In genomic region chr7:117412405-117412804, GRCm38 (mm10) we compare ENCODE assay signal across 9 mouse cellular contexts. TPM values are rescaled to one million over a fixed set of nuclear protein-coding genes. Genes with fewer than 3 reads are reported as not detected.
A peak's percentile ranks its signal among the peaks of the same experiment; 100 is the strongest.
DNase-seq lines count a peak whose midpoint lies in the region; ATAC-seq and TF ChIP-seq lines count a peak whose summit lies in the region.
"Had no signal": no experiment of that assay in that cellular context is flagged by ENCODE, and none has a peak within 500 bp of the region (broad histone marks: within the 10 kb centered on the region; RNA-seq: fewer than 3 reads in every experiment).

No protein-coding gene starts in this region.

- TF ChIP-seq CTCF in forebrain, postnatal 0 days (IDR thresholded peaks at IDR 0.05; ENCODE audit: low read depth), result no peak
- no peak for TF ChIP-seq CTCF in gastrocnemius, adult 2 months (IDR thresholded peaks at IDR 0.05)

- no peaks in the 10 kb centered on the region for H3K27me3 ChIP-seq in forebrain, postnatal 0 days (ENCODE audit: insufficient read depth, low read length)
- H3K27me3 ChIP-seq in forebrain, embryonic 12.5 days, result no peaks in the 10 kb centered on the region
- H3K27me3 ChIP-seq in lung, embryonic 16.5 days (ENCODE audit: control insufficient read depth, insufficient read depth, low read depth, low read length), result no peaks in the 10 kb centered on the region
- H3K27me3 ChIP-seq: hindbrain, embryonic 15.5 days had no signal

- DNase-seq in forebrain, postnatal 0 days, result peak; percentile 47
- DNase-seq in lung, postnatal 25 days (ENCODE audit: low spot score), result no peak
- DNase-seq in gastrocnemius, adult 2 months, result peak; percentile 88
- DNase-seq in lung, postnatal 4 days, result peak; percentile 47 to 60
- no peak for DNase-seq in spleen, postnatal 10 days (ENCODE audit: low spot score in 2 of 2)

- no peaks in the 10 kb centered on the region; the same call in 1 of the 2 replicates for H3K36me3 ChIP-seq in forebrain, postnatal 0 days (ENCODE audit: insufficient read depth)
- 0 out of 2 replicates have a peak, but pooled peaks cover 4% of the 10 kb centered on the region for H3K36me3 ChIP-seq in forebrain, embryonic 12.5 days (replicated peaks)
- no peaks in the 10 kb centered on the region for H3K36me3 ChIP-seq in lung, embryonic 16.5 days (ENCODE audit: control insufficient read depth, insufficient read depth, low read length)
- H3K36me3 ChIP-seq: hindbrain, embryonic 15.5 days had no signal

- H3K27ac ChIP-seq in forebrain, postnatal 0 days (ENCODE audit: low read depth, low read length), result no peak overlapping the region
- H3K27ac ChIP-seq in forebrain, embryonic 12.5 days, result no peak overlapping the region
- H3K27ac ChIP-seq in lung, embryonic 16.5 days (ENCODE audit: low read length), result no peak overlapping the region
- H3K27ac ChIP-seq in gastrocnemius, adult 2 months, result peak overlapping the region; percentile 94
- H3K27ac ChIP-seq: hindbrain, embryonic 15.5 days had no signal

- WGBS in forebrain, postnatal 0 days, result 53% methylated on average over 5 of the region's 5 CpGs
- WGBS in forebrain, embryonic 12.5 days, result 84% methylated on average over 5 of the region's 5 CpGs
- WGBS in lung, embryonic 16.5 days, result 32% methylated on average over 5 of the region's 5 CpGs

- H3K9ac ChIP-seq in forebrain, postnatal 0 days, result no peak overlapping the region
- no peak overlapping the region for H3K9ac ChIP-seq in forebrain, embryonic 12.5 days
- H3K9ac ChIP-seq in lung, embryonic 16.5 days (ENCODE audit: low read length), result no peak overlapping the region
- H3K9ac ChIP-seq: hindbrain, embryonic 15.5 days had no signal

- no peak overlapping the region for H3K4me3 ChIP-seq in forebrain, postnatal 0 days (ENCODE audit: low read depth, low read length)
- no peak overlapping the region for H3K4me3 ChIP-seq in forebrain, embryonic 12.5 days (replicated peaks)
- H3K4me3 ChIP-seq in lung, embryonic 16.5 days (ENCODE audit: low read length), result no peak overlapping the region
- no peak overlapping the region for H3K4me3 ChIP-seq in gastrocnemius, adult 2 months
- H3K4me3 ChIP-seq: hindbrain, embryonic 15.5 days had no signal

- intact Hi-C loops in gastrocnemius, adult 2 months (cut with DNase I), result no loop called here

- H3K4me1 ChIP-seq in forebrain, postnatal 0 days (ENCODE audit: insufficient read depth), result peaks cover 5% of the 10 kb centered on the region; the same call in 1 of the 2 replicates
- peaks cover 6% of the 10 kb centered on the region for H3K4me1 ChIP-seq in forebrain, embryonic 12.5 days
- H3K4me1 ChIP-seq in lung, embryonic 16.5 days (replicated peaks; ENCODE audit: control insufficient read depth, insufficient read depth, low read length), result peaks cover 8% of the 10 kb centered on the region; the same call in 1 of the 2 replicates

- H3K4me2 ChIP-seq in forebrain, postnatal 0 days (ENCODE audit: low read depth), result no peak overlapping the region
- no peak overlapping the region for H3K4me2 ChIP-seq in forebrain, embryonic 12.5 days
- no peak overlapping the region for H3K4me2 ChIP-seq in lung, embryonic 16.5 days (ENCODE audit: low read depth, low read length)
- H3K4me2 ChIP-seq: hindbrain, embryonic 15.5 days had no signal

- peak; percentile 29; the same call in 1 of the 2 replicates for ATAC-seq in forebrain, postnatal 0 days
- no peak for ATAC-seq in forebrain, embryonic 12.5 days (ENCODE audit: low FRiP score)
- ATAC-seq in lung, embryonic 16.5 days (ENCODE audit: low read depth), result peak; percentile 48; the same call in 1 of the 2 replicates
- no peak for ATAC-seq in monocyte, adult 5-6 weeks (replicated peaks; ENCODE audit: insufficient number of reproducible peaks, low FRiP score, low TSS enrichment, poor library complexity, severe bottlenecking)

- H3K9me3 ChIP-seq in forebrain, postnatal 0 days (ENCODE audit: low read length), result no peaks in the 10 kb centered on the region
- H3K9me3 ChIP-seq in forebrain, embryonic 12.5 days, result no peaks in the 10 kb centered on the region
- no peaks in the 10 kb centered on the region for H3K9me3 ChIP-seq in lung, embryonic 16.5 days (ENCODE audit: control insufficient read depth, low read length)
- H3K9me3 ChIP-seq: hindbrain, embryonic 15.5 days had no signal

RNA-seq across cellular contexts. Expression of gene Xylt1, which starts 31.6 kb away (rescaled TPM):
- 11.7 and 14.0 TPM in 2 replicates for total RNA-seq in forebrain, postnatal 0 days (2014; rRNA removed)
- 1.4 and 2.6 TPM in 2 replicates for polyA plus RNA-seq in forebrain, postnatal 0 days (2015; fragmentation: Nextera tagmentation; extraction: Ambion mirVana)
- polyA plus RNA-seq in forebrain, embryonic 12.5 days (2016; fragmentation: Nextera tagmentation; extraction: Ambion mirVana), result 3.4 and 5.0 TPM in 2 replicates
- polyA plus RNA-seq in lung, embryonic 16.5 days (2015; fragmentation: Nextera tagmentation; extraction: Ambion mirVana), result 0.75 and 0.93 TPM in 2 replicates
- total RNA-seq in gastrocnemius, adult 2 months (2021), result 1 to 10 TPM; 5.5 to 9.5 TPM
- 30.0 to 50.7 TPM (median 43.6 TPM) in 3 replicates for total RNA-seq in monocyte, adult 5-6 weeks (2017)

Comparison
In these comparisons a context has a peak if more than half of its experiments do, and no peak if none do; other contexts are left out.
1. ATAC-seq: peak in forebrain, postnatal 0 days (single experiment) and lung, embryonic 16.5 days (single experiment); none in forebrain, embryonic 12.5 days (single experiment) and monocyte, adult 5-6 weeks (single experiment).
2. DNase-seq: peak in forebrain, postnatal 0 days (single experiment), gastrocnemius, adult 2 months (single experiment) and lung, postnatal 4 days (2 of 2); none in lung, postnatal 25 days (single experiment) and spleen, postnatal 10 days (0 of 2).